Mouse (Mus musculus) midbrain, embryonic 11.5 days (tissue): ENCODE data around the gene Pnrc2. TPM values are rescaled to one million over a fixed set of nuclear protein-coding genes. Genes with fewer than 3 reads are reported as not detected.

ENCODE experiments used
- ATAC-seq: fragments of 200-750 bp; cut with Nextera tagmentation; 2 replicates; pipeline ENCODE4 v1.8.0; 2017; ENCODE audit warnings: moderate TSS enrichment, moderate library complexity; ENCODE audit not compliant: low FRiP score
- DNase-seq: peaks from one replicate; pipeline ENCODE4 v3.0.0; 2015; ENCODE audit warnings: low spot score; ENCODE audit errors: missing footprints
- H3K27ac ChIP-seq: fragments of 300-500 bp; sonication (generic); 2 replicates; pipeline ENCODE4 v1.5.1; 2014; ENCODE audit warnings: low read depth, low read length
- H3K27me3 ChIP-seq: fragments of 300-500 bp; sonication (generic); 2 replicates; pipeline ENCODE4 v1.6.1; 2014; ENCODE audit warnings: mild to moderate bottlenecking, low read length, moderate library complexity, mixed read lengths; ENCODE audit not compliant: control insufficient read depth, insufficient read depth
- H3K36me3 ChIP-seq: fragments of 300-500 bp; sonication (generic); 2 replicates; pipeline ENCODE4 v1.6.1; 2014; ENCODE audit warnings: mild to moderate bottlenecking, low read length, moderate library complexity, mixed read lengths; ENCODE audit not compliant: control insufficient read depth, insufficient read depth
- H3K4me1 ChIP-seq: fragments of 300-500 bp; sonication (generic); 2 replicates; pipeline ENCODE4 v1.6.1; 2014; ENCODE audit warnings: low read length; ENCODE audit not compliant: control insufficient read depth, insufficient read depth
- H3K4me2 ChIP-seq: fragments of 300-500 bp; sonication (generic); 2 replicates; pipeline ENCODE4 v1.6.1; 2014; ENCODE audit warnings: mild to moderate bottlenecking, moderate library complexity
- H3K4me3 ChIP-seq: fragments of 300-500 bp; sonication (generic); 2 replicates; pipeline ENCODE4 v1.5.1; 2014; ENCODE audit warnings: low read depth, low read length
- H3K9ac ChIP-seq: fragments of 300-500 bp; sonication (generic); 2 replicates; pipeline ENCODE4 v1.6.1; 2014; ENCODE audit warnings: low read length
- H3K9me3 ChIP-seq: fragments of 300-500 bp; sonication (generic); 2 replicates; pipeline ENCODE4 v1.6.1; 2016; ENCODE audit warnings: low read length; ENCODE audit not compliant: control insufficient read depth
- WGBS: fragments of 180-500 bp; shearing (Covaris S2); extraction: QIAGEN DNeasy Blood & Tissue Kit; methylation state at CpG from one replicate; pipeline ENCODE4 v1.1.7; 2014; 5-methylcytosine and 5-hydroxymethylcytosine counted together
- polyA plus RNA-seq: library from polyadenylated mRNA; unstranded; fragments of >200 nt; fragmentation: Nextera tagmentation; extraction: Ambion mirVana; gene quantifications from 2 replicates; pipeline ENCODE4 v1.2.1, GENCODE M21; 2014

Pnrc2 gene
- polyA plus RNA-seq, 1 experiment from 2014 or later: 258 TPM

DNA sequence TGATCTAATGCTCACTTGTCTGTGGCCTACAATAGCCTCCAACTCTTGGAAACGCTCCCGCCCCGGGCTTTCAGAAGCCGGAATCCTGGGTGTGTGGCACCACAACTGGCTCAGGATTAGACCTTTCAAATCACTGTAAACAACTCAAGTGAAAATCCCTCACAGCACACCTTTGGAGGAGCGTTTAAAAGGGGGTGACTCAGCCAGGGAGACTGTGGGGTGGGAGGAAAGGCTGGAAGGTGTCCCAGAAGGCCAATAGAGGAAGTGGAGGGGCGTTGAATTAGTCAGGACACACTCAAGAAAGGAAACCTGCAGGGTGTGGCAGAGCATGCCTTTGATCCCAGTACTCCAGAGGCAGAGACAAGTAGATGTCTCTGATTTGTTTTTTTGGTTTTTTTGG, 29.2 kb downstream of the Pnrc2 start:
- Histone ChIP-seq H3K36me3 (no peaks in the 10 kb centered on the region), H3K4me2 (no peak overlapping the region), H3K9ac (no peak overlapping the region), H3K9me3 (no peaks in the 10 kb centered on the region), H3K27me3 (no peaks in the 10 kb centered on the region), H3K4me3 (no peak overlapping the region), H3K4me1 (no peaks in the 10 kb centered on the region), H3K27ac (no peak overlapping the region)
- 82% methylated on average over 6 of the region's 6 CpGs for WGBS
- ATAC-seq: no peak
- DNase-seq: no peak

DNA sequence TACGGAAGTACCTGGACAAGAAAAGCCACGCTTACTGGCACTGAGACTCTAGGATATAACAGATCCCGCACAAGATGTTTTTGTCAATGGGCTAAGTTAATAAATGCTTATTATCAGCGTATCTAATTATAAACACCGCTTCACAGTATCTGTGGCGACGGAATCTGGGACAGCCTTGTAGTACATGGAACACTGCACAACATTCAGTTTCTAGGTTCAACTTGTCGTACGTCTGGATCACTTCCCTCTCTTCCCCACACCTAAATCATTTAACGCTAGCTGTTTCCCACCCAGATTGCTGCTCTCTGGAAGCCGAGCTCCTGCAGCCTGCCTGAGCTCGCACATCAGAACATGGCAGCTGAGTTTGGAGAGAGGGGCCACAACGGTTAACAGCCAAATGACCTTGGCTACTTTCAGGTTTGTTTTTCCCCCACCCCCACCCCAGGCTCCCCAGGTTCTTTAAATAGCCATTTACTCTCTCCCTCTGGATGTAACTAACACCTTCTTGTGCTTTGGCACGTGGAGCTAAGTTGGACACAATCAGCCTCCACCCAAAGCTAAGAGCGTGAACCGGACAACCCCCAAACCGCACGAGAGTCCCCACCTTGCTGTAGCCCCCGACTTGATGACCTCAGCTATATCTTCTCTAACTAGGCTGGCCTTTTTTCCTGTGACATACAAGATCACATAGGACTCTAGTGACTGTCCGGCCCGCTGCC, 34.2 kb downstream of the Pnrc2 start:
- ATAC-seq: no peak
- no peaks in the 10 kb centered on the region for H3K4me1 ChIP-seq
- no peak overlapping the region for H3K4me3 ChIP-seq
- no peak overlapping the region for H3K9ac ChIP-seq
- no peaks in the 10 kb centered on the region for H3K9me3 ChIP-seq
- H3K27ac ChIP-seq: no peak overlapping the region
- no peak for DNase-seq
- 93% methylated on average over 21 of the region's 21 CpGs for WGBS
- H3K36me3 ChIP-seq: no peaks in the 10 kb centered on the region
- H3K4me2 ChIP-seq: no peak overlapping the region
- H3K27me3 ChIP-seq: no peaks in the 10 kb centered on the region

DNA sequence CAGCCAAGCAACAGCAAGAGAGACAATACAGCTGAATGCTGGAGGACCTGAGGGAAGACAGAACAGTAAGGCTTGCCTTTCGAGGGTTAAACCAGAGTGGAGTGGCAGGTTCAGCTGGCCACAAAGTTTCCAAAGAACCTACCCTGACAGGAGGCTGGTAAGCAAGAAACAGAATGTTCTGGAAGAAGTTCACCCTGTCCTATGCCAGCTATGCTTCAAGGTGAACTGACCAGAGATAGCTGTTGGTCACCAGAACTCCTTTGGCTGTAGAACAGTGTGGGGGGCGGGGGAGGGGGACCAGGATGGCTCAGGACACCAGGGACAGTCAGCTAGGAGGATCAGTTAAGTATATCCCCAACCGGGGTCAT, 34.7 kb downstream of the Pnrc2 start:
- H3K9me3 ChIP-seq: no peaks in the 10 kb centered on the region
- 86% methylated on average over 3 of the region's 3 CpGs for WGBS

DNA sequence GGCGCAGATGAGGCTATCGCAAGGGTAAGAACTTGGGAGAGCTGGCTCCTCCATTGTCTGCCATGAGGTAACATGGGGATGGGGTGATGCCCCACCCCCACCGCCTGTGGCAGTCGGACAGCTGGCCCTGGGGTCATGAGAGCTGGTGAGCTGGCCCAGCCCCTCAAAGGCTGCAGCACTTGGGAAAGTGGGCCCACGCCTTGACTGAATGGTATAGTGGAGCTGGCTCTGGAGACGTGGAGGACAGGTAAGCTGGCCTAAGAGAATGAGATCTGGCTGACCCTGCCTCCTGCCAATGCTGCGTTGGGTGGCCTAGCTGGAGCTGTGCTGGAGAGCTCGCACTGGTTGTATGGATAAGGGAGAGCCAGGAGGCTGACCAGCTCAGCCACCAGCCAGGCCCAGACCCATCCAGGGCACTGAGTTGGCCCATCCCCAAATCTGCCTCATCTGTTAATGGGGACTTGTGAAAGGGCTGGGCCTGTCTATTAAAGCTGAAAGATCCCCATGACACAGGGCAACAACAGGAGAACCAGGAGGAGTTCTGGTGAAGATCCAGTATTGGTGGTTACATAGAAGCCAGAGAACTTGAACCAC, 39.4 kb downstream of the Pnrc2 start:
- Histone ChIP-seq H3K36me3 (no peaks in the 10 kb centered on the region), H3K4me3 (no peak overlapping the region), H3K27me3 (no peaks in the 10 kb centered on the region), H3K4me2 (no peak overlapping the region), H3K9me3 (no peaks in the 10 kb centered on the region), H3K27ac (peak overlapping the region; percentile 11; the same call in 1 of the 2 replicates), H3K9ac (no peak overlapping the region), H3K4me1 (peaks cover 10% of the 10 kb centered on the region)
- ATAC-seq (0 out of 2 replicates have a peak, but pooled peaks have one; percentile 27), DNase-seq (no peak)
- 76% methylated on average over 8 of the region's 8 CpGs for WGBS

More for the DNA sequence above, 34.7 kb downstream of the Pnrc2 start:
- no peaks in the 10 kb centered on the region for H3K27me3 ChIP-seq
- H3K4me3 ChIP-seq: no peak overlapping the region
- DNase-seq: no peak
- H3K4me2 ChIP-seq: no peak overlapping the region
- H3K4me1 ChIP-seq: peaks cover under 1% of the 10 kb centered on the region; the same call in 1 of the 2 replicates
- no peaks in the 10 kb centered on the region for H3K36me3 ChIP-seq
- H3K27ac ChIP-seq: no peak overlapping the region
- ATAC-seq: no peak
- no peak overlapping the region for H3K9ac ChIP-seq

DNA sequence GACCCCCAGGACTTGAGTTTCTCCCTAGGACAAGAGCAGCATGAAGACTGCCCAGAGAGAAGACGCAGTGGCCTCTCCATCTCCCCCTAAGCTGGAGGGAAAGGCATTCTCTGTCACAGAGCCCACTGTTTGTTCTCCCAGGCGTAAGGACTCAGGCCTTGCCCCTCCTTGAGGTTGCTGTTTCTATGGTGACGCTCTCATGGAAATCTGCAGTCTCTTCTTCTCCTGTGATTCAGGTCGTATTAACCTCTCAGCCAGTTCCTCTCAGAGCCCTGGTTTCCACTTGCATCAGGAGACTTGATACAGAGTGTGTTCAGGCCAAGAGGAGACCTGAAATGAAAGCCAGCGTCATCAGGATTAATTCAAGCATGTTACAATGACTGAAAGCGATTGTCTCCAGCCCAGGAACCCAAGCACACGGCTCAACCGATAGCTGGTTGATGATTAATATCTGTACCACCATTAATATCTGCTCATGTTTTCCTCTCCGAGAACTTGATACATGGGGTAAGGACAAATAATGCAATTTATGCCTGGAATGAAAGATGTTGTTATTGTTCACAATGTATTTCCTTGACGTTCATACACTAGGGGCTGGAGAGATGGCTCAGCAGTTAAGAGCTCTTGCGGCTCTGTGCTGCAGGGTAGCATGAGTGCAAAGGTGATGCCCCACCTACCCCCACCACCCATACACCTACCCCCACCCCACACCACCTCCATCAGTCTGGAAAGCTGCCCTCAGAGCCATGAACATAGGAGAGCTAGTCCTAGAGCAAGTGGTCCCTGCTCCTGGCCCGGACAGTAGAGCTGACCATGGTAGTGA, 40.1 kb downstream of the Pnrc2 start:
- Histone ChIP-seq H3K36me3 (no peaks in the 10 kb centered on the region), H3K27me3 (no peaks in the 10 kb centered on the region), H3K4me2 (no peak overlapping the region), H3K4me1 (peaks cover 13% of the 10 kb centered on the region), H3K9ac (no peak overlapping the region), H3K9me3 (no peaks in the 10 kb centered on the region), H3K4me3 (no peak overlapping the region), H3K27ac (peak overlapping the region; percentile 11; the same call in 1 of the 2 replicates)
- DNase-seq (peak; percentile 91), ATAC-seq (peak; percentile 73; the same call in 1 of the 2 replicates)
- WGBS: 49% methylated on average over 12 of the region's 12 CpGs

DNA sequence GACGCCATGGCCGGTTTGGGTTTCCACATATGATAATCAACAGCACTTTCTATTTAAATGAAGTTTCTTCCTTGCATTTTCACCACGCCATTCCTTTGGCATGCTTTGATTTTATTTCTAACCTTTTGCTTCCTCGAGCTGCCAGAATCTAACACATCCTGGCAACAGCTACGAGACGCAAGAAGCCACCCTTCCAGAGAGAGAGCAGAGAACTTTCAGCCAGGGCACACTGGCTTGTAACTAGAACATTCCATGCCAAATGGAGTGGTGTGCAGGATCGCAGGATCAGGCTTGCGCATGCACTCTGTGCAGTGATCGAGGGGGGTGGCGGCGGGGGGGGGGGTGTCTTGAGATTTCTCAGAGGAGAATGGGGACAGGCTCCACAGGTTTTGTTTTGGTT, 41.6 kb downstream of the Pnrc2 start:
- WGBS: 79% methylated on average over 11 of the region's 11 CpGs
- Histone ChIP-seq H3K4me1 (peaks cover 15% of the 10 kb centered on the region), H3K27ac (no peak overlapping the region), H3K4me2 (no peak overlapping the region), H3K36me3 (no peaks in the 10 kb centered on the region), H3K4me3 (no peak overlapping the region), H3K9me3 (no peaks in the 10 kb centered on the region), H3K9ac (no peak overlapping the region), H3K27me3 (no peaks in the 10 kb centered on the region)
- ATAC-seq (no peak), DNase-seq (no peak)

DNA sequence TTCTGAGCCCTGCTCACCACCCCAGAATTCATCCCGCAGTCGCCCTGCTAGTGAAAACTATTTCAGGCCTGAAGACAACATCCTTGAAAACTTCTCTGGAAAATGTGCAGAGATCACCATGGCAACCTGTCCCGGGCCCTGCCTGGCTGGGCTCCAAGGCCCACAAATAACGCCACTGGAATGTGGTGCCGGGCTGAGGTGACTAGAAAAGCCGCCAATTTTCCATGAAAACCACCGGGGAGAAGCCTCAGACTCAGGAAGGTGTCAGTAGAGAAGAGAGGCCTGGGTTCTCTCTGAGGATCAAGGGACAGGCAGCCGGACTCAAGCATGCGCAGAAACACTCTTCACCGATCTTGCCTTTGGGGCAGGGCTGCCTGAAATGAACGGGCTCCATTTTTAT, 45.2 kb downstream of the Pnrc2 start:
- no peaks in the 10 kb centered on the region for H3K36me3 ChIP-seq
- no peak for ATAC-seq
- WGBS: 29% methylated on average over 11 of the region's 11 CpGs

DNA sequence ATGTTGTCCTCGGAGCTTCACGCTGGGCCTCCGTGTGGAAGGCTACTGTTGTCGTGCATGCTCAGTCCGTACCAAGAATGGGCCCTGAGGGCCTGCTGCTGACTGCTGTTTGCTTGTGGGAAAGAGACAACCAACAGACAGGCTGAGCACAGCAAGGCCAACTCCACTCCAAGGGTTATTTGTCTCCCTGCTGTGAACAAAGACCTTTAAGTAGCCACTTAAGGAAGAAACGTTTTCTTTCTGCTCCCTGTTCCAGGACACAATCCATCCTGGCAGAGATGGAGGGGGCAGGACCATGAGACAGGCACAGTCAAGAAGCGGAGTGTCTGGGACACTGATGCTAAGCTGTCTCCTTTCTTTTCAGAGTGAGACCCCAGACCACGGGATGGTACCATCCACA, 49.4 kb downstream of the Pnrc2 start:
- Histone ChIP-seq H3K27me3 (no peaks in the 10 kb centered on the region), H3K9ac (no peak overlapping the region), H3K9me3 (no peaks in the 10 kb centered on the region), H3K27ac (no peak overlapping the region), H3K4me1 (peaks cover 5% of the 10 kb centered on the region; the same call in 1 of the 2 replicates), H3K36me3 (no peaks in the 10 kb centered on the region), H3K4me2 (no peak overlapping the region), H3K4me3 (no peak overlapping the region)
- no peak for DNase-seq
- no peak for ATAC-seq
- 53% methylated on average over 8 of the region's 8 CpGs for WGBS

More for the DNA sequence above, 45.2 kb downstream of the Pnrc2 start:
- DNase-seq: peak; percentile 90
- no peak overlapping the region for H3K27ac ChIP-seq
- H3K9me3 ChIP-seq: no peaks in the 10 kb centered on the region
- H3K9ac ChIP-seq: 0 out of 2 replicates have a peak overlapping the region, but pooled peaks have one; percentile 17
- peaks cover 10% of the 10 kb centered on the region for H3K4me1 ChIP-seq
- H3K27me3 ChIP-seq: no peaks in the 10 kb centered on the region
- H3K4me2 ChIP-seq: no peak overlapping the region
- H3K4me3 ChIP-seq: no peak overlapping the region

DNA sequence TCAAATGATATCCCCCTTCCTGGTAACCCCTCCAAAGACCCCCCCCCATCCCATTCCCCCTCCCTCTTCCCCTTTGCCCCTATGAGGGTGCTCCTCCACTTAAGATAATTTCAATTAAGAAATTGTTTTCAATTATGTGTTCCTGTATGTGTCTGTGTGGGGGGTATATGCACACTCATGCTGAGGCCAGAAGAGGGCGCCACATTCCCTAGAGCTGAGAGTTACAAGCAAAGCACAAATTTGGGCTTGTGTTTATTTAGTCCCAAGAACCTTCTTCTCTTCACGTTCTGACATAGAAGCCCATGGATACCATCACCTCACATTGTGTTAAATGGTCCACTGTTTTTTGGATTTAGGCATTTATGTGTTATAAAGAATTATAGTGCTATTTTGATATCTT, 50.4 kb downstream of the Pnrc2 start:
- Histone ChIP-seq H3K27ac (no peak overlapping the region), H3K9ac (no peak overlapping the region), H3K36me3 (no peaks in the 10 kb centered on the region), H3K4me1 (no peaks in the 10 kb centered on the region; the same call in 1 of the 2 replicates), H3K4me3 (no peak overlapping the region), H3K9me3 (peaks cover 3% of the 10 kb centered on the region), H3K4me2 (no peak overlapping the region), H3K27me3 (no peaks in the 10 kb centered on the region)
- DNase-seq (no peak), ATAC-seq (no peak)
- 65% methylated on average over 2 of the region's 2 CpGs for WGBS
